Mouse (Mus musculus): ENCODE data around the gene Olfm1. TPM values are rescaled to one million over a fixed set of nuclear protein-coding genes. Genes with fewer than 3 reads are reported as not detected.

The Olfm1 gene
- polyA plus RNA-seq, 1 experiment = 9.8 TPM

DNA sequence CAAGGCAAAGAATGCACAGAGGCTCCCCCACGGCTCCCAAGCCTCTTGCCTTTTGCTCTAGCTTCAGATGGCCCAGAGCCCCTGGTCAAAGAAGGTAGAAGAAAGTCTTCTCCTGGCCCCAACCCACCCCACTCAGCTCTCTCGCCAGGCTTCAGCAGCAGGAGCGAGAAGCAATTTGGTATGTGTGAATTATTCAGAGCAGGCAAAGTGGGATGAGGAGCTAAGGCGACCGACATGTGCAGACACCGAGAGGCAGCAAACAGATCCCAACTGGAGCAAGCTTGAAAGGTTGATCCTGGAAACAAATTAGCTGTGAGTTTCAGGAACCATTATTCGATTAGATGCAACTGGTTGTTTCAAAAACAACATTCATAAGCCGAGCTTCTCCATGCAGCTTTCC lies 46.8 kb downstream of the Olfm1 start:
- Histone ChIP-seq H3K27me3 (ENCODE audit: control insufficient read depth, insufficient read depth, low read length) (no peaks in the 10 kb centered on the region), H3K27ac (ENCODE audit: control insufficient read depth, insufficient read depth, low read length) (no peak overlapping the region), H3K4me1 (replicated peaks; ENCODE audit: control insufficient read depth, insufficient read depth, low read length) (no peaks in the 10 kb centered on the region), H3K36me3 (ENCODE audit: control insufficient read depth, insufficient read depth, low read length) (no peaks in the 10 kb centered on the region), H3K4me3 (ENCODE audit: control insufficient read depth, insufficient read depth, low read length) (no peak overlapping the region)
- WGBS = 85% methylated on average over 8 of the region's 8 CpGs
- TF ChIP-seq POLR2A (IDR thresholded peaks at IDR 0.05; ENCODE audit: control insufficient read depth, extremely low read depth, insufficient read depth, low read length, poor library complexity) (no peak), CTCF (IDR thresholded peaks at IDR 0.05; ENCODE audit: borderline replicate concordance, control insufficient read depth, extremely low read depth, insufficient read depth, low read length, poor library complexity) (no peak)
- DNase-seq = no peak

DNA sequence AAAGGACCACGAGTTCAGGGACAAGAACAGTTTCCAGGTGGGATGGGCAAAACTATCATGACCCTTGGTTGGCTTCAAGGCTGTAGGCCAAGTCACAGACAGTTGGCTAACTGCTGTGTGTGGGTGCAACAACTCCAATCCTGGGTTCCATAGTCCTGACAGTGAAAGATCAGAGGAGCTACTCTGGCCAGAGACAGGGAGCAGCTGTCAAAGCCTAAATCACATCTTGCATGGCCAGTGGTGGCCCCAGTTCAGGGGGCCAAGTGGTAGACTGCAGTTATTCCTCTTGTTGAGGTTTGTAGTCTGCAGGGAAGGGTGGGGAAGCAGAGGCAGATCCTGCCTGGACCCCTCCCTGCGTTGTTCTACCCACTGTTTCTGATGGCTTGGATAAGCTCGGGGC lies 48.1 kb downstream of the Olfm1 start:
- no peak for TF ChIP-seq POLR2A (IDR thresholded peaks at IDR 0.05; ENCODE audit: control insufficient read depth, extremely low read depth, insufficient read depth, low read length, poor library complexity)
- TF ChIP-seq CTCF (IDR thresholded peaks at IDR 0.05; ENCODE audit: borderline replicate concordance, control insufficient read depth, extremely low read depth, insufficient read depth, low read length, poor library complexity) = no peak
- 84% methylated on average over 3 of the region's 3 CpGs for WGBS
- no peak for DNase-seq
- Histone ChIP-seq H3K27me3 (ENCODE audit: control insufficient read depth, insufficient read depth, low read length) (no peaks in the 10 kb centered on the region), H3K4me3 (ENCODE audit: control insufficient read depth, insufficient read depth, low read length) (no peak overlapping the region), H3K27ac (ENCODE audit: control insufficient read depth, insufficient read depth, low read length) (no peak overlapping the region), H3K4me1 (replicated peaks; ENCODE audit: control insufficient read depth, insufficient read depth, low read length) (no peaks in the 10 kb centered on the region), H3K36me3 (ENCODE audit: control insufficient read depth, insufficient read depth, low read length) (no peaks in the 10 kb centered on the region)

GRCm38 (mm10) chr2:28241520-28242221 lies 48.9 kb downstream of the Olfm1 start:
- TF ChIP-seq POLR2A (IDR thresholded peaks at IDR 0.05; ENCODE audit: control insufficient read depth, extremely low read depth, insufficient read depth, low read length, poor library complexity) (no peak), CTCF (IDR thresholded peaks at IDR 0.05; ENCODE audit: borderline replicate concordance, control insufficient read depth, extremely low read depth, insufficient read depth, low read length, poor library complexity) (no peak)
- Histone ChIP-seq H3K27me3 (ENCODE audit: control insufficient read depth, insufficient read depth, low read length) (no peaks in the 10 kb centered on the region), H3K4me3 (ENCODE audit: control insufficient read depth, insufficient read depth, low read length) (no peak overlapping the region), H3K36me3 (ENCODE audit: control insufficient read depth, insufficient read depth, low read length) (no peaks in the 10 kb centered on the region), H3K4me1 (replicated peaks; ENCODE audit: control insufficient read depth, insufficient read depth, low read length) (no peaks in the 10 kb centered on the region), H3K27ac (ENCODE audit: control insufficient read depth, insufficient read depth, low read length) (no peak overlapping the region)
- no peak for DNase-seq
- whole genome bisulfite sequencing = 53% methylated on average over 17 of the region's 17 CpGs

DNA sequence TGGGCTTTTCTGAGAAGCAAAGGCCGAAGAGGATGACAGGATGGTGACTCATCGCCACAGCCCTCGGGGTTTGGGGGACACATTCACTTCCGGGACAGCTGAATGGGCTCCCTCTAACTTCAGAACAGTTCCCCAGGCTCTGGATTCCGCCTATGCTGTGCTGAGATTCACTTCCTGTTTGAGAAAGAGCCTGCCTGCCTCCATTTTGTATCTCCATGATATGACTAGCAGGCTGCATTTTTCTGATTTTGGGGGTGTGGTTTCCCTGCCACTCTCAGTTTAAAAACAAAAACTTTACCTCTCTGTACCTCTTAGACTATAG lies 49.4 kb downstream of the Olfm1 start:
- Histone ChIP-seq H3K4me1 (replicated peaks; ENCODE audit: control insufficient read depth, insufficient read depth, low read length) (no peaks in the 10 kb centered on the region), H3K27ac (ENCODE audit: control insufficient read depth, insufficient read depth, low read length) (no peak overlapping the region), H3K36me3 (ENCODE audit: control insufficient read depth, insufficient read depth, low read length) (no peaks in the 10 kb centered on the region), H3K27me3 (ENCODE audit: control insufficient read depth, insufficient read depth, low read length) (no peaks in the 10 kb centered on the region), H3K4me3 (ENCODE audit: control insufficient read depth, insufficient read depth, low read length) (no peak overlapping the region)
- no peak for TF ChIP-seq CTCF (IDR thresholded peaks at IDR 0.05; ENCODE audit: borderline replicate concordance, control insufficient read depth, extremely low read depth, insufficient read depth, low read length, poor library complexity)
- no peak for TF ChIP-seq POLR2A (IDR thresholded peaks at IDR 0.05; ENCODE audit: control insufficient read depth, extremely low read depth, insufficient read depth, low read length, poor library complexity)
- DNase-seq = no peak
- WGBS = 11% methylated on average over 5 of the region's 5 CpGs

GRCm38 (mm10) chr2:28244667-28245395 lies 52.0 kb downstream of the Olfm1 start:
- H3K27ac ChIP-seq (ENCODE audit: control insufficient read depth, insufficient read depth, low read length) = no peak overlapping the region
- H3K36me3 ChIP-seq (ENCODE audit: control insufficient read depth, insufficient read depth, low read length) = no peaks in the 10 kb centered on the region
- H3K4me1 ChIP-seq (replicated peaks; ENCODE audit: control insufficient read depth, insufficient read depth, low read length) = no peaks in the 10 kb centered on the region
- TF ChIP-seq POLR2A (IDR thresholded peaks at IDR 0.05; ENCODE audit: control insufficient read depth, extremely low read depth, insufficient read depth, low read length, poor library complexity) = no peak
- no peak for TF ChIP-seq CTCF (IDR thresholded peaks at IDR 0.05; ENCODE audit: borderline replicate concordance, control insufficient read depth, extremely low read depth, insufficient read depth, low read length, poor library complexity)
- WGBS = 70% methylated on average over 8 of the region's 8 CpGs
- no peaks in the 10 kb centered on the region for H3K27me3 ChIP-seq (ENCODE audit: control insufficient read depth, insufficient read depth, low read length)
- H3K4me3 ChIP-seq (ENCODE audit: control insufficient read depth, insufficient read depth, low read length) = no peak overlapping the region
- no peak for DNase-seq

- no peak for DNase-seq
- no peaks in the 10 kb centered on the region for H3K36me3 ChIP-seq (ENCODE audit: control insufficient read depth, insufficient read depth, low read length)
- no peak for TF ChIP-seq CTCF (IDR thresholded peaks at IDR 0.05; ENCODE audit: borderline replicate concordance, control insufficient read depth, extremely low read depth, insufficient read depth, low read length, poor library complexity)
- TF ChIP-seq POLR2A (IDR thresholded peaks at IDR 0.05; ENCODE audit: control insufficient read depth, extremely low read depth, insufficient read depth, low read length, poor library complexity) = no peak
Observed at GRCm38 (mm10) chr2:28246110-28246653, 53.4 kb downstream of the Olfm1 start.

More at GRCm38 (mm10) chr2:28246110-28246653, 53.4 kb downstream of the Olfm1 start:
- Histone ChIP-seq H3K27ac (ENCODE audit: control insufficient read depth, insufficient read depth, low read length) (no peak overlapping the region), H3K4me1 (replicated peaks; ENCODE audit: control insufficient read depth, insufficient read depth, low read length) (no peaks in the 10 kb centered on the region), H3K27me3 (ENCODE audit: control insufficient read depth, insufficient read depth, low read length) (no peaks in the 10 kb centered on the region), H3K4me3 (ENCODE audit: control insufficient read depth, insufficient read depth, low read length) (no peak overlapping the region)
- 87% methylated on average over 5 of the region's 5 CpGs for WGBS

All from thymus, adult 2 months (tissue).